Mouse (Mus musculus) gonadal fat pad, adult 2 months (tissue): Measurements from ENCODE around the gene Ostf1. TPM values are rescaled to one million over a fixed set of nuclear protein-coding genes. Genes with fewer than 3 reads are reported as not detected.
A peak's percentile ranks its signal among the peaks of the same experiment; 100 is the strongest.

Experiments used
- DNase-seq: peaks from one replicate; pipeline ENCODE4 v3.0.0-alpha.2; 2012; ENCODE audit warnings: low read depth
- polyA plus RNA-seq: library from polyadenylated mRNA; depleted of rRNA; stranded (reverse); fragments of >200 nt; gene quantifications from 2 replicates; pipeline ENCODE4 v1.2.3, GENCODE M21; 2012; rRNA removed

The Ostf1 gene
- 53.6 and 58.6 TPM in 2 replicates for polyA plus RNA-seq

- peak; percentile 52 for DNase-seq
Observed at GRCm38 (mm10) chr19:18631644-18632219, at the start of gene Ostf1, which contains the start of gene Nmrk1. Gene Ostf1, minus strand, starts transcription at chr19:18631823. Gene Nmrk1, plus strand, starts transcription at chr19:18631950.

GRCm38 (mm10) chr19:18673116-18673515 lies 41.5 kb upstream of the Ostf1 start:
- no peak for DNase-seq

GRCm38 (mm10) chr19:18672498-18672897 lies 40.9 kb upstream of the Ostf1 start:
- no peak for DNase-seq

- no peak for DNase-seq
Observed at GRCm38 (mm10) chr19:18671056-18671741, 39.6 kb upstream of the Ostf1 start.

GRCm38 (mm10) chr19:18670608-18671007 lies 39.0 kb upstream of the Ostf1 start, which contains the start of gene Carnmt1:
Gene Carnmt1, plus strand, starts transcription at chr19:18670764.
- peak; percentile 70 for DNase-seq

- DNase-seq = no peak
Observed at GRCm38 (mm10) chr19:18669551-18669950, 37.9 kb upstream of the Ostf1 start.

GRCm38 (mm10) chr19:18666966-18667365 lies 35.3 kb upstream of the Ostf1 start:
- DNase-seq = no peak

GRCm38 (mm10) chr19:18663904-18664303 lies 32.3 kb upstream of the Ostf1 start:
- DNase-seq = no peak

GRCm38 (mm10) chr19:18661683-18662082 lies 30.1 kb upstream of the Ostf1 start:
- DNase-seq = no peak

GRCm38 (mm10) chr19:18660466-18660865 lies 28.8 kb upstream of the Ostf1 start:
- DNase-seq = no peak

- no peak for DNase-seq
Observed at GRCm38 (mm10) chr19:18659349-18659748, 27.7 kb upstream of the Ostf1 start.

- DNase-seq = peak; percentile 87
Observed at GRCm38 (mm10) chr19:18658473-18658872, 26.9 kb upstream of the Ostf1 start.

GRCm38 (mm10) chr19:18655999-18656398 lies 24.4 kb upstream of the Ostf1 start:
- DNase-seq = no peak

GRCm38 (mm10) chr19:18654984-18655383 lies 23.4 kb upstream of the Ostf1 start:
- DNase-seq = no peak

GRCm38 (mm10) chr19:18654330-18654729 lies 22.7 kb upstream of the Ostf1 start:
- no peak for DNase-seq

GRCm38 (mm10) chr19:18653058-18653457 lies 21.4 kb upstream of the Ostf1 start:
- no peak for DNase-seq

- no peak for DNase-seq
Observed at GRCm38 (mm10) chr19:18652592-18652991, 21.0 kb upstream of the Ostf1 start.

- DNase-seq = no peak
Observed at GRCm38 (mm10) chr19:18650473-18650872, 18.9 kb upstream of the Ostf1 start.

GRCm38 (mm10) chr19:18649955-18650354 lies 18.3 kb upstream of the Ostf1 start:
- no peak for DNase-seq

GRCm38 (mm10) chr19:18648558-18648945 lies 16.9 kb upstream of the Ostf1 start:
- no peak for DNase-seq

GRCm38 (mm10) chr19:18647775-18648557 lies 16.3 kb upstream of the Ostf1 start:
- no peak for DNase-seq

GRCm38 (mm10) chr19:18646853-18647420 lies 15.3 kb upstream of the Ostf1 start:
- no peak for DNase-seq
